Mouse (Mus musculus) c-Kit-negative CD71-positive TER-119-positive erythroid progenitor cells, embryonic 14.5 days (primary cell): Measurements from ENCODE around the gene Syne1.

ENCODE experiments used
- DNase-seq: peaks from one replicate; pipeline ENCODE4 v3.0.0-alpha.2; 2013; ENCODE audit warnings: low read depth, low spot score

Syne1 gene

GRCm38 (mm10) chr10:5437766-5438165 is 113.5 kb downstream of the Syne1 start:
- no peak for DNase-seq

DNA sequence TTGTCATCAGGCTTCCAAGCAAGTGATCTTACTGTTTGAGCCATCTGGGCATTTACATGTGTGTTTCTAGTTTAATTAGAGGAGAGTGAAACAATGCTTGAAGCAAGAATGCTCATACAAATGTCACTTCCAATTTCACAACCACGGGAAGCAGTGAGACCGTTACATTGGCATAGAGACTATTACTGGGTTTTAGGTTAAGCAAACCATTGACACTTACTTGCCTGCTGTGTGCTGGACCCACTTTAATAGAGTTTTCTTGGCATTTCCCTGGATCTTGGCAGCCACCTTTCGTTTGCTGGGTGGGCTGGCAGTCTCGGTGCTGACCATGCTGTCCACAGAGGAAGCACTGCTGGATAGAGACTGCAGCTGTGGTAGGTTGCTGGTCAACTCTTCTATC is 127.3 kb downstream of the Syne1 start:
- no peak for DNase-seq

GRCm38 (mm10) chr10:5415730-5416129 is 135.6 kb downstream of the Syne1 start:
- DNase-seq: no peak

- DNase-seq: no peak
Measured at GRCm38 (mm10) chr10:5384131-5384776, 167.0 kb downstream of the Syne1 start.

GRCm38 (mm10) chr10:5381536-5381935 is 169.7 kb downstream of the Syne1 start:
- no peak for DNase-seq

DNA sequence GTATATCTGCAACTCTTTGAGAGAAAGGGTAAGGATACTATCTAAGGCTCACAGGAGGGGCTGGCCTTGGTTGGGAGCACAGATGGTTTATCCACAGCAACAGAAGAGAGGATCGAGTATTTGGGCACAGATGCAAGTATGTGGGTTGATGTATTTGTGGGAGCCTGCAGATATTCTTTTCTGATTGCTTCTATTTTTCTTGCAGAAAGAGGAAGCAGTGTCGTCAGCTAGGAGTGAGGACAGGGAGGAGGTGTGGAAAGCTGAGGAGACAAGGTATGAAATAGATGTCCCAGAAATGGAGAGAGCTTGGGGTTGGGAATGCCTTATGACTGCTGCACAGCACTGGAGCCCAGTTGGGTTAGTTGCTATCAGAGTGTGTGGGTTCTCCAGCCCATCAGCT is 172.3 kb downstream of the Syne1 start:
- no peak for DNase-seq

DNA sequence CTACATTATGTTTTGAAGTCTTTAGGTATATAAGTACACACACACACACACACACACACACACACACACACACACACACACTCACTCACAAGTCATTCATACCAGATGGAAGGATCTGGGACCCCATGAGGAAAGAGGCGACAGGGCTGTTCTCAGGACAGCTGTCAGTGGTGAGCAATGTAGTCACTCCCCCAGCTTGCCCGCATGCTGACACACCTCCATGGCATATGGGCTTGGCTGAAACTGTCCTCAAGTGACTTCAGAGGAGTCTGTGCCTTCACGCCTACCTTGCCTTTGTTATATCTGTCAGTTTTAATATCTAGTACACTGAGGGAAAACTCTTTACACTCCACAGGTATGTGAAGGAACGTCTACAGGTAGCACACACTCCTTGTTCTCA is 181.7 kb downstream of the Syne1 start:
- no peak for DNase-seq

DNA sequence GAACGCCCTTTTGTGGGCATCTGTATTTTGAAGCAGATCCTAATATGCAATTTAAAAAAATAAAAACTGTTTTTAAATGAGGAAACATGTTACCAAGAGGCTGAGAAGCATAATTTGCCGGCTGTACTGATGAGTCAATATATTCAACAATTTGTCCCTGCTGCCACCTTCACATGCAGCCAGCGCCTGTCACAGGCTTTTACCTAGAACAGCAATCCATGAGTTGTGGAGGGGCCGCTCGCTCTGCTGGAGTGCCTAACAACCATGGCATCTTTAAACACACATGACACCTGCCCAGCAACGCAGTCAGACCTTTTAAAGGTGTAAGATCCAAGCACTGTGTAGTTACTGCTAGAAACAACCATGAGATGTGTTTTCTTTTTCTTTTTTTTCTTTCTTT is 183.0 kb downstream of the Syne1 start:
- no peak for DNase-seq

DNA sequence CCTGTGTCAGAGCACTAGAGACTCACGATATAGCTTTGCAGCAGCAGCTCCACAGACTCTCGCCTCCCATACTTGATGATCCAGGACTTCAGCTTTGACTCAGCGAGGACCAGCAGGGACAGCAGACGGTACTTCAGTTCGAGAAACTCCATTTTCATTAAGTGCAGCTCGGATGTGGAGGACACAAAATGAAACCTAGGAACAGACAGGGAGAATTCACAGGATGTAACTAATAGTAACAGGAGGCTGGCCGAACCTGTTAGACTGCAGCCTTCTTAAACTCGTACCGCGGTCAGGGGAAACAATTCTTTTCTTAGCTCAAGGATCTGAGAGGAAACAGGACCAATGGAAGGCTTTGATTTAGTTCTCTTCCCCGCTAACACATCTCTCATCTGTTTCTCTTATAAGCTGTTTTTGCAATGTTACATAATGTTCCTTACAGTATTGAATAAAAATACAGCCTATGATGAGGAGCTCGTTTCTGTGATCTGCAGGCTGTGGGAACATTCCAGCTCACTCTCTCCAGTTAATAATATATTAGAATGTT is 183.7 kb downstream of the Syne1 start:
- no peak for DNase-seq

DNA sequence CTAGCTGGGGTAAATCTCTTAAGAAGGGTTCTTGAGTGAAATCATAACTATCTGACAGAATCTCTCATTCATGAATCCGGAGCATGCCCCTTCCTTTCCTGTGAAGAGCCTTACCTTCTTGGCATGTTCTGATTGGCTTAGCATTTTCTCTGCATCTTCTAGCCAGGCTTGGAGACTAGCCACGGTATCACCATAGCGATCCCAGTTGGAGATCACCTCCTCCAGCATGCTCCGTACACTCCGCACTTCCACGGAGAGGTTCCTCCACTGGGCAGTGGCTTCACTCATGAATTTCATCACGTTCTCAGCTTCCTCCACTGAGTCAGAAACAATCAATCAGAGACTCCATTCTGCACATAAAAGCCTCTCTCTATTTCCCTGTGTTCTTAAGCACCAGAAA is 190.7 kb downstream of the Syne1 start:
- no peak for DNase-seq

- no peak for DNase-seq
Measured at GRCm38 (mm10) chr10:5356614-5357013, 194.7 kb downstream of the Syne1 start.

DNA sequence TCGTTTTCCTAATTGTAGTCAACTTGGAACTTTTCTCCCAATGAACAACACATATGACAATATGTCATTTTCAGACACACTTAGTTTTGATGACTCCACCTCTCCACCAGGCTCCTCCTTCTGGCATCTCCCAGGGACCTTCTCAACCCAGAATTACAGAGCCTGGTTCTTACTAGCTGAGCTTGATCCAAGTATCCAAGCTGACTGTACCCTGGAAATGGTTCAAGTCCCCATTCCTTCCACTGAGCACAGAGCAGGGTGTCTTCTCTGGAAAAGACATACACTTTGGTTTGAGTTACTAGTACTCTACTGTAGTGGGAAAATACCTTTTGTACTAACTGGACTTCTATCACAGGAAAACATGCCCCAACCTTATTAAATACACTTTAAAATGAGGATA is 197.9 kb downstream of the Syne1 start:
- DNase-seq: no peak

DNA sequence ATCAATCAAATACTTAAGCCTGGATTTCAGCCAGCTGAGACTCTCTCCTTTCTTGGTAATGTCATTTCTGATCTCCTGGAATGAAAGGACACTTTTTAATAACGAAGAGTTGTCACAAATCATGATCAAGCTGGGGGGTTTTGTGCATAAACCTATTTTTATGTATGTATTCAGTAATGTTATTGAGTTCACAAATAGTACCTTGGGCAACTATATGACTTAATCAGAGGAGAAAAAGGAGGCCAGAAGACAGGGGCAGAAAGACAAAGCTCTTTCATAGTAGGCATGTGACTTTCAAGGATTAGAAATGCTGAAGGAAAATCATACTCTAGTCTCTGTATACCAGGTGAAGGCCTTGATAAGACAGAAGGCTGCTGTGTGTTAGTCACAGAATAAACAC is 204.4 kb downstream of the Syne1 start:
- no peak for DNase-seq

DNA sequence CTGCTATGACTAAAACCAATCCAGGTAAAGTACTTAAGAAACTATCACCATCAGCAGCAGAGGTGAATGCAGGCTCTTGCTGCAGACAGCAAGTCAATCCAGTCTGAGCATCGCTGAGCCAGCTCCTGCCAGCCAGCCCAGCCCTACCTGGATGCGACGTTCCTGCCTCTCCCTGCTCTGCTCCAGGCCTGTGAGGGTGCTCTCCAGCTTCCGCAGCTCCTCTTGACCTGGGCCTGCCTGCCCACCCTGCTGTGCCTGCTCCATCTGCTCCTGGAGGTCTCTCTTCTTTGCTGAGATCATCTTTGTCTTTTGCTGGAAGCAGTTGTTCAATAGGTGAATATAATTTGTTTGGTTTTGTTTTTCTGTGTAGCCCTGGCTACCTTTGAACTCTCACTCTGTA is 208.1 kb downstream of the Syne1 start:
- no peak for DNase-seq

- no peak for DNase-seq
Measured at GRCm38 (mm10) chr10:5336394-5336793, 214.9 kb downstream of the Syne1 start.

DNA sequence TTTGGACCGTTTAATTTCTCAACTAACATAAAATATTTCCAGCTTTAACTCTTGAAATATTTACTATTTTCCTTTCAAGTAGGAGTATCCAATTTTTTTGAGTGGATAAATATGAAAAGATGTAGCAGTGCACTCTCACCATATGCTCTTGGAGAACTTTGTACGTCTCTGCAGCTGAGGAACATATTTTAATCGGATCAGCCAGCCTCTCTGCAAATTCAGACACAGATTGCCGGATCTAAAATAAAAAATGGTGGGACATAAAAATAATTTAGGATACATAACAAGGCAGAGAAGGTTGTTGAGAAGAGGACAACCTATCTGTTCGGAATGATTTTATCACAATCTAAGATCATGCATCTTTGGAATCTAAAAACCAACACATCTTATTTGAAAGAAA is 218.5 kb downstream of the Syne1 start:
- no peak for DNase-seq

DNA sequence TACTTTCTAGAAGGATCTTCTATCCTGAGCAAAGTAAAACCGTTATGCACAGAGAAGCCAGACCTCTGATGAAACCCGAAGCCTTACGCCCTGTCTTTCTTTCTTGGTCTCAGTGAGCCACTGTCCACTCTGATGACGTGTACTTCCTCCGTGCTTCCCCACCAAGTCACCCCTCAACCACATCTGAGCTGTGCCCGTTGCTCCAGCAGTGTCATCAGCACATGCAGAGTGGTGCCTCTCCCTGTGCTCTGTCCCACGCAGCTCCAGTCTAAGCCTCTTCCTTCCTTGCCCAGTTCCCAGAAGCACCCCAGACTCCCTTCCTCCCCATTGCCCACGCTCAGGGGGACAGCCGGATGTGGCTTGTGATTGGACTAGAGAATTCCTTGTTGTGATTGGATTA is 224.6 kb downstream of the Syne1 start:
- no peak for DNase-seq

DNA sequence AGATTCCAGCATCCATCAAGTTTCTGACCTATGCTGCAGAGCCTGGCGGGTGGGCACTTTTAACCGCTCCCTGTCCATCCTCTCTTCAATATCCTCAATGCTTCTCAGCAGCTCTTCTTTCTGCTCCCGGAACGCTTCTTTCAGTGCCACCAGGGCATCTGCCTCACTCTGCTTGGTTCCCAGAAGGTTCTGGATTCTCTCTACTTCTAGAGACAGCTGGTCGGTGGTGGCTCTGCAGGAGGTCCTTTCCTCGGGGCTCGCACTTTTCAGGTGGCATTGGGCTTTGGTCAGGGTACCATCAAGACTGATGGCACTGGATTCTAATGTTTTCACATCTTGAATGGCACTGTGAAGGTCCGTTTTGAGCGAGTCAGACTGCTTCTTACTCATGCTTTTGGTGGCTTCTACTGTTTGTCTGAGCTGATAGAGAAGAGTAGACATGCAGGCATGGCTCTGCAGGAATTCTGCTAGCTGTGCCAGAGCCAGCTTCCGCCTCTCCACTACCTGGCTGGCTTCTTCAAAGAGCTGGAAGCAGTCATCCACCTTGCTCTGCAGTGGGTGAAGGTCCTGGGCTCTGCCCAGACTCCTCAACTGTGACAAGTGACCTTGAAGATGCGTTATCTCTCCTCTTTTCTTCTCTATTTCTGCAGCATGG is 227.4 kb downstream of the Syne1 start:
- DNase-seq: no peak

GRCm38 (mm10) chr10:5322562-5322961 is 228.7 kb downstream of the Syne1 start:
- no peak for DNase-seq

GRCm38 (mm10) chr10:5317602-5318001 is 233.7 kb downstream of the Syne1 start:
- peak; percentile 39 for DNase-seq

DNA sequence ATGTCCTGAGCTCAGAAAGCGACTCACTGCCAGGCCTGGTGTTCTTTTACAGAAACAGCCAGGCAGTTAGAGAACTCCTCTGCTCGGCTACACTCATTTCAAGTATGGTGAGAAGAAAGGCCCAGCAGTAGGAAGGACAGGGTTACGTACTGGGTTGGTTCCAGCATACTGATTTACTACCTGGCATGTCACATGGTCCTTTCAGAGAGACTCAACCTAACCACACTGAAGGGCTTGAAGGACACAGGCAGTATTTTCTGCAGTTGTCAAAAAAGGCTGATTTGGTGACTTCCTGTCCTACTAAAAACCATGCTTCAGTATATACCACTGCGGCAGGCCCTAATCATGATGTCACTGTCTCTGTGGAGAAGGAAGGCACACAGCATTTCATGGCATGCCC is 238.8 kb downstream of the Syne1 start:
- DNase-seq: no peak

- DNase-seq: no peak
Measured at GRCm38 (mm10) chr10:5309961-5310713, 241.1 kb downstream of the Syne1 start.

DNA sequence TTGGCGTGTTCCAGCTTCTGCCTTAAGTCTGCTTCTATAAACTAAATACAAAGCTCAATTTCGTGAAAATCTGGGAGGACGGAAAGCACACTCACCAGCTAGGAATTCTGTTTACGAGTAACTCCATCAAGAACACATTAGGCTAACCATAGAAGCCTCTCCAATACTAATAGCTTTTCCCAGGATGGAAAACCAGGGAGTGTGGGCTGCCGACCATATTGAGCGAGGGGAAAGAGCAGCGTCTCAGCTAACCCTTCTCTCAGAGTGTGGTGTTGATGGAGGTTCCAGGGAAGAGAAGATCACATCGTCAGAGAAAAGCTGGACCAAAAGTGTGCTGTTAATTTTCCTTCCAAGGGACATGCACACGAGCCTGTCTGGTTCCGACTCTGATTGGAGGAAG is 241.9 kb downstream of the Syne1 start:
- DNase-seq: no peak
